Mouse (Mus musculus) C2C12 (cell line): ENCODE measurements around the gene Supt3.

Experiments used
- CTCF ChIP-seq: IDR thresholded peaks from one replicate; pipeline ENCODE4 v1.5.1; 2011; ENCODE audit not compliant: control insufficient read depth, insufficient read depth, insufficient read length
- FOSL1 ChIP-seq: IDR thresholded peaks from one replicate; pipeline ENCODE4 v1.8.0; 2011; ENCODE audit warnings: mild to moderate bottlenecking, low read length; ENCODE audit not compliant: poor library complexity, insufficient read depth, severe bottlenecking
- MYOG ChIP-seq: IDR thresholded peaks from one replicate; pipeline ENCODE4 v1.6.1; 2011; ENCODE audit not compliant: control insufficient read depth, insufficient read length; ENCODE audit errors: extremely low read depth
- USF1 ChIP-seq: IDR thresholded peaks from one replicate; pipeline ENCODE4 v1.6.1; 2011; ENCODE audit warnings: low read depth, mild to moderate bottlenecking, control low read depth, moderate library complexity

DNA sequence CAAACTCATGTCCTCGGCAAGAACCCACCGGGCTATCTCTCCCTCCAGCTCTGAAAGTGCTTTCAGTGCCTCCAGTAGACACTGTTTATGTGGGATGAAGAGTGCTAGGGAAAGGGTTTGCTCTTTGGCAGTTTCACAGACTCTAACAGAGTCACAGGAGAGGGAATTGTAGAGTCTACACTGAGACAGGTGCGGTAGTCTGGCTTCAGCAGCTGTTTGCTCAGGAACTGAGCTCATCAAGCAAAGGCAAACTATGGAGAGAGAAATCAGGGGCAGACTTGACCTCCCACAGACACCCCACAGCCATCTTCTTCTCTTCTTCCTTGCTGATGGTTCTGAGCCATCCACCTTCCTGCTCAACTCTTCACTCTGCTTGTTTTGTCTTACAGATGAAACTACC lies 193.3 kb downstream of the Supt3 start:
- TF ChIP-seq CTCF (no peak), MYOG (no peak), USF1 (no peak), FOSL1 (no peak)
